Mouse (Mus musculus): ENCODE data around the gene Coq3. TPM values are rescaled to one million over a fixed set of nuclear protein-coding genes. Genes with fewer than 3 reads are reported as not detected.

Gene Coq3
- 15.9 TPM in 2 replicates for polyA plus RNA-seq (2015; fragmentation: Nextera tagmentation; extraction: Ambion mirVana)

DNA sequence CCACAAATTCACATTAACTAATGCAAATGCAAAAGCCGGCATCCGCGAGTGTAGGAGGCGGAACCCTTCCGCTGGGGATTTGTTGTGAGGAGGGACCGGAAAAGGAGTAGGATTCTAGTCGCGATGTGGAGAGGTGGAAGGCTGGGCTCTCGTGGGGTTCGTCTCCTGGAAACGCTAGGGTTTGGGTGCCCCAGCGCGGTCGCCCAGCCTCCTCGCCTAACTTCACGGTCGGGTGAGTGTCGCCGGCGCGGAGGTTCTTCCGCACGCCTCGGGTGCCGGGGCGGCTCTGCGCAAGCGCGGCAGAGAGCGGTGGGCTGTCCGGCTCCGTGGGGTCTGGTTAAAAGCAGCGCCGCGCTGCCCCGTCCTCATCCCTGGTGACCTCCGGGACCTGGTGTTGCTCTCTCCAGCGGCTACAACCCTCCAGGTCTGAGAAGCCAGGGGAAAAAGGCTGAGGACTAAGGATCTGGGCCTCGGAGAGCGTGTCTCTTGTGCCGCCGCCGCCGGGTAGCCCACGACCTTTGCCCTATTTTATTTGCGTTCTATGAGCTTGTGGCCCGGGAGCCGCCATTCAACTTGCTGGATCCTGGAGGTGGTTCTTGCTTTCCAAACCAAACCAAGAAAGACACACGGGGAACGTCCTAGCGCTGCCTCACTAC is at the start of gene Coq3:
Gene Coq3 (plus strand): TSS at position 109 of the 656 bp plus-strand sequence.
- no peaks in the 10 kb centered on the region for H3K36me3 ChIP-seq (ENCODE audit: control insufficient read depth, insufficient read depth, low read length)
- peak within 1 kb of the TSS; percentile 46 for H3K4me3 ChIP-seq (ENCODE audit: low read length)
- no peaks in the 10 kb centered on the region for H3K9me3 ChIP-seq (ENCODE audit: control insufficient read depth, low read length)
- no peaks in the 10 kb centered on the region for H3K27me3 ChIP-seq (replicated peaks; ENCODE audit: control insufficient read depth, insufficient read depth, low read length)
- H3K4me1 ChIP-seq (ENCODE audit: control insufficient read depth, insufficient read depth, low read depth, low read length): peaks cover 4% of the 10 kb centered on the region; the same call in 1 of the 2 replicates
- peak within 1 kb of the TSS; percentile 74 for H3K4me2 ChIP-seq (ENCODE audit: low read length)
- peak; percentile 97 for ATAC-seq
- peak within 1 kb of the TSS; percentile 60 for H3K9ac ChIP-seq (ENCODE audit: low read depth, low read length)
- peak within 1 kb of the TSS; percentile 81 for H3K27ac ChIP-seq (ENCODE audit: low read depth, low read length)
- under 1% methylated on average over 47 of the region's 51 CpGs for WGBS

- Histone ChIP-seq H3K27me3 (replicated peaks; ENCODE audit: control insufficient read depth, insufficient read depth, low read length) (no peaks in the 10 kb centered on the region), H3K4me1 (ENCODE audit: control insufficient read depth, insufficient read depth, low read depth, low read length) (no peaks in the 10 kb centered on the region), H3K27ac (ENCODE audit: low read depth, low read length) (no peak overlapping the region), H3K36me3 (ENCODE audit: control insufficient read depth, insufficient read depth, low read length) (peaks cover 5% of the 10 kb centered on the region), H3K9ac (ENCODE audit: low read depth, low read length) (no peak overlapping the region), H3K9me3 (ENCODE audit: control insufficient read depth, low read length) (no peaks in the 10 kb centered on the region), H3K4me3 (ENCODE audit: low read length) (no peak overlapping the region), H3K4me2 (ENCODE audit: low read length) (no peak overlapping the region)
- ATAC-seq: no peak
- 95% methylated on average over 8 of the region's 8 CpGs for whole genome bisulfite sequencing
Observed at GRCm38 (mm10) chr4:21832844-21833243, 46.6 kb upstream of the Coq3 start.

GRCm38 (mm10) chr4:21847481-21848286 is 31.8 kb upstream of the Coq3 start, which contains the start of gene Pnisr:
Gene Pnisr (plus strand): TSS chr4:21847583.
- under 1% methylated on average over 50 of the region's 50 CpGs for WGBS
- Histone ChIP-seq H3K9ac (ENCODE audit: low read depth, low read length) (peak within 1 kb of the TSS; percentile 86), H3K27me3 (replicated peaks; ENCODE audit: control insufficient read depth, insufficient read depth, low read length) (no peaks in the 10 kb centered on the region), H3K27ac (ENCODE audit: low read depth, low read length) (peak within 1 kb of the TSS; percentile 99), H3K9me3 (ENCODE audit: control insufficient read depth, low read length) (no peaks in the 10 kb centered on the region), H3K4me3 (ENCODE audit: low read length) (peak within 1 kb of the TSS; percentile 82), H3K4me1 (ENCODE audit: control insufficient read depth, insufficient read depth, low read depth, low read length) (peaks cover 18% of the 10 kb centered on the region), H3K4me2 (ENCODE audit: low read length) (peak within 1 kb of the TSS; percentile 62), H3K36me3 (ENCODE audit: control insufficient read depth, insufficient read depth, low read length) (no peaks in the 10 kb centered on the region)
- peak; percentile 98 for ATAC-seq

- ATAC-seq: peak; percentile 75
- Histone ChIP-seq H3K4me1 (ENCODE audit: control insufficient read depth, insufficient read depth, low read depth, low read length) (peaks cover 18% of the 10 kb centered on the region), H3K36me3 (ENCODE audit: control insufficient read depth, insufficient read depth, low read length) (no peaks in the 10 kb centered on the region), H3K9me3 (ENCODE audit: control insufficient read depth, low read length) (no peaks in the 10 kb centered on the region), H3K27ac (ENCODE audit: low read depth, low read length) (peak overlapping the region; percentile 99), H3K4me3 (ENCODE audit: low read length) (peak overlapping the region; percentile 82), H3K4me2 (ENCODE audit: low read length) (peak overlapping the region; percentile 62), H3K27me3 (replicated peaks; ENCODE audit: control insufficient read depth, insufficient read depth, low read length) (no peaks in the 10 kb centered on the region), H3K9ac (ENCODE audit: low read depth, low read length) (peak overlapping the region; percentile 86)
- whole genome bisulfite sequencing: under 1% methylated on average over 24 of the region's 24 CpGs
Observed at GRCm38 (mm10) chr4:21848287-21848630, 31.2 kb upstream of the Coq3 start.

DNA sequence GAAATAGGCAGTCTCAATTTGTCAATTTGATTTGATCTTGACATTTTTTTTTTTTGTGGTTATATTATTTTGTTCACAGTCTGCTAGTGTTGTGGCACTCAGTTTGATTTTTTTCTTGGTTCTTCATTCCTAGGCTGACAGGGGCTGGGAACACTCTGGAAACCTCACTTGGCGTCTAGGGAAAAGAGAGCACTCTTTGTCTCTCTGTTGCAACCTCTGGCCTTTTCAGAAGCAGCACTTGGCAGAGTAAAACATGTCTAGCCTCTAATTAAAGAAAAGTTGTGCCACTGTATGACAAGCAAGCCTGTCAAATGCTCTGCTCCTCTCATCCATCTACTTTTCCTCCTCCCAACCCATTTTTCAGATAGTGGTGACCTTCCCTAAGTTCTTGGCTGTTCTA is 22.0 kb upstream of the Coq3 start:
- WGBS: 36% methylated on average over 1 of the region's 1 CpGs
- Histone ChIP-seq H3K27me3 (replicated peaks; ENCODE audit: control insufficient read depth, insufficient read depth, low read length) (no peaks in the 10 kb centered on the region), H3K36me3 (ENCODE audit: control insufficient read depth, insufficient read depth, low read length) (peaks cover 26% of the 10 kb centered on the region), H3K9me3 (ENCODE audit: control insufficient read depth, low read length) (no peaks in the 10 kb centered on the region), H3K4me3 (ENCODE audit: low read length) (no peak overlapping the region), H3K27ac (ENCODE audit: low read depth, low read length) (no peak overlapping the region), H3K4me2 (ENCODE audit: low read length) (no peak overlapping the region), H3K4me1 (ENCODE audit: control insufficient read depth, insufficient read depth, low read depth, low read length) (no peaks in the 10 kb centered on the region), H3K9ac (ENCODE audit: low read depth, low read length) (no peak overlapping the region)
- ATAC-seq: no peak

DNA sequence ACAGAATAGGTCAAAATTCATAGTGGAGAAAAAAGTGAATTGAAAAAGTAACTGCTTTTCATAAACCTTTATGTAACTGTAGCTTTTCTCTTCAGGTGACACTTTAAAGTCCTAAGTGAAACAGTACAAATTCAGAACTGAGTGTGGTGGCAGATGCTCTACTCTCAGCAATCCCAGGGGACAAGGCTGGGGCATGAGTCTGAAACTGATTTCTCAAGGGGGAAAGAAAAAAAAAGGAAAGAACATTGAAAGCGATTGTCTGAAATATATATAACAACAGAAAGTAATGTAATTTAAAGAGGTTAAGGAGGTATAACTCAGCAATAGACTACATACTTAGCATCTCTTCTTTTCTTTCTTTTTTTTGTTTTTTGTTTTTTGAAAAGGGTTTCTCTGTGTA is 14.2 kb upstream of the Coq3 start:
- ATAC-seq: no peak
- Histone ChIP-seq H3K9ac (ENCODE audit: low read depth, low read length) (no peak overlapping the region), H3K4me3 (ENCODE audit: low read length) (no peak overlapping the region), H3K27ac (ENCODE audit: low read depth, low read length) (no peak overlapping the region), H3K4me2 (ENCODE audit: low read length) (no peak overlapping the region), H3K27me3 (replicated peaks; ENCODE audit: control insufficient read depth, insufficient read depth, low read length) (no peaks in the 10 kb centered on the region), H3K4me1 (ENCODE audit: control insufficient read depth, insufficient read depth, low read depth, low read length) (no peaks in the 10 kb centered on the region), H3K9me3 (ENCODE audit: control insufficient read depth, low read length) (no peaks in the 10 kb centered on the region), H3K36me3 (ENCODE audit: control insufficient read depth, insufficient read depth, low read length) (peaks cover 40% of the 10 kb centered on the region)
- 94% methylated on average over 1 of the region's 1 CpGs for WGBS

DNA sequence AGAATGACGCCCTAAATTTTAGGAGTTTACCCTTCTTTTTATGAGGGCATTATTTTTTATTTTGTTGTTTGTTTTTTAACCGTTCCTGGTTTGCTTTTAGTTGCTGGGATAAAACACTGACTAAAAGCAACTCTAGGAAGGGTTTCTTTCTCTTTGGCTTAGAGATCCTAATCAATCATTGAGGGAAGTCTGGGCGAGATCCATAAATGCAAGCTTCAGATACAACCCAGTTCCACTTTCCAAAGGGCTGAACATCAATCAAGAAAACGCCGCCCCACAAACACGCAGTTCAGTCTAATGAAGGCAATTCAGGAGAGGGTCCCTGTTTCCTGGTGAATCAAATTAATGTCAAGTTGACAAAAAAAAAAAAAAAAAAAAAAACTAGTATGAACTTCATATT is 697 bp upstream of the Coq3 start:
- Histone ChIP-seq H3K27me3 (replicated peaks; ENCODE audit: control insufficient read depth, insufficient read depth, low read length) (no peaks in the 10 kb centered on the region), H3K4me2 (ENCODE audit: low read length) (peak overlapping the region; percentile 74), H3K4me1 (ENCODE audit: control insufficient read depth, insufficient read depth, low read depth, low read length) (peaks cover 4% of the 10 kb centered on the region; the same call in 1 of the 2 replicates), H3K36me3 (ENCODE audit: control insufficient read depth, insufficient read depth, low read length) (peaks cover 4% of the 10 kb centered on the region), H3K9ac (ENCODE audit: low read depth, low read length) (no peak overlapping the region), H3K9me3 (ENCODE audit: control insufficient read depth, low read length) (no peaks in the 10 kb centered on the region), H3K27ac (ENCODE audit: low read depth, low read length) (no peak overlapping the region), H3K4me3 (ENCODE audit: low read length) (peak overlapping the region; percentile 46)
- ATAC-seq: no peak
- 18% methylated on average over 6 of the region's 6 CpGs for WGBS

- Histone ChIP-seq H3K36me3 (ENCODE audit: control insufficient read depth, insufficient read depth, low read length) (no peaks in the 10 kb centered on the region), H3K27ac (ENCODE audit: low read depth, low read length) (no peak overlapping the region), H3K4me2 (ENCODE audit: low read length) (no peak overlapping the region), H3K27me3 (replicated peaks; ENCODE audit: control insufficient read depth, insufficient read depth, low read length) (no peaks in the 10 kb centered on the region), H3K4me3 (ENCODE audit: low read length) (no peak overlapping the region), H3K4me1 (ENCODE audit: control insufficient read depth, insufficient read depth, low read depth, low read length) (peaks cover 4% of the 10 kb centered on the region; the same call in 1 of the 2 replicates), H3K9ac (ENCODE audit: low read depth, low read length) (no peak overlapping the region), H3K9me3 (ENCODE audit: control insufficient read depth, low read length) (no peaks in the 10 kb centered on the region)
- ATAC-seq: no peak
- 95% methylated on average over 6 of the region's 6 CpGs for WGBS
Observed at GRCm38 (mm10) chr4:21882806-21883205, 3.3 kb downstream of the Coq3 start.

GRCm38 (mm10) chr4:21885831-21886230 is 6.4 kb downstream of the Coq3 start:
- Histone ChIP-seq H3K4me1 (ENCODE audit: control insufficient read depth, insufficient read depth, low read depth, low read length) (no peaks in the 10 kb centered on the region), H3K27ac (ENCODE audit: low read depth, low read length) (no peak overlapping the region), H3K4me2 (ENCODE audit: low read length) (no peak overlapping the region), H3K27me3 (replicated peaks; ENCODE audit: control insufficient read depth, insufficient read depth, low read length) (no peaks in the 10 kb centered on the region), H3K36me3 (ENCODE audit: control insufficient read depth, insufficient read depth, low read length) (no peaks in the 10 kb centered on the region), H3K4me3 (ENCODE audit: low read length) (no peak overlapping the region), H3K9ac (ENCODE audit: low read depth, low read length) (no peak overlapping the region), H3K9me3 (ENCODE audit: control insufficient read depth, low read length) (no peaks in the 10 kb centered on the region)
- no peak for ATAC-seq
- WGBS: 81% methylated on average over 8 of the region's 8 CpGs
